Mouse (Mus musculus): ENCODE results near the gene Rap1gds1.

- TF ChIP-seq CTCF (IDR thresholded peaks at IDR 0.05; ENCODE audit: extremely low read depth, insufficient read depth, low read length) (no peak), POLR2A (IDR thresholded peaks at IDR 0.05; ENCODE audit: extremely low read depth, insufficient read depth, low read length) (no peak)
These were observed 49.9 kb downstream of the Rap1gds1 start for GRCm38 (mm10) chr3:139025077-139025476.

Data from cortical plate, adult 2 months (tissue).